Mouse (Mus musculus): ENCODE measurements around the gene Cnot3. TPM values are rescaled to one million over a fixed set of nuclear protein-coding genes. Genes with fewer than 3 reads are reported as not detected.
"Not testable (repeated sequence)": the region's sequence is repeated elsewhere in the genome, so short reads cannot be mapped to it uniquely, and the experiment has no call there.

Gene Cnot3
- polyA plus RNA-seq, 3 experiments from 2014 or later: 30.0 to 47.0 (median 45.2) TPM

DNA sequence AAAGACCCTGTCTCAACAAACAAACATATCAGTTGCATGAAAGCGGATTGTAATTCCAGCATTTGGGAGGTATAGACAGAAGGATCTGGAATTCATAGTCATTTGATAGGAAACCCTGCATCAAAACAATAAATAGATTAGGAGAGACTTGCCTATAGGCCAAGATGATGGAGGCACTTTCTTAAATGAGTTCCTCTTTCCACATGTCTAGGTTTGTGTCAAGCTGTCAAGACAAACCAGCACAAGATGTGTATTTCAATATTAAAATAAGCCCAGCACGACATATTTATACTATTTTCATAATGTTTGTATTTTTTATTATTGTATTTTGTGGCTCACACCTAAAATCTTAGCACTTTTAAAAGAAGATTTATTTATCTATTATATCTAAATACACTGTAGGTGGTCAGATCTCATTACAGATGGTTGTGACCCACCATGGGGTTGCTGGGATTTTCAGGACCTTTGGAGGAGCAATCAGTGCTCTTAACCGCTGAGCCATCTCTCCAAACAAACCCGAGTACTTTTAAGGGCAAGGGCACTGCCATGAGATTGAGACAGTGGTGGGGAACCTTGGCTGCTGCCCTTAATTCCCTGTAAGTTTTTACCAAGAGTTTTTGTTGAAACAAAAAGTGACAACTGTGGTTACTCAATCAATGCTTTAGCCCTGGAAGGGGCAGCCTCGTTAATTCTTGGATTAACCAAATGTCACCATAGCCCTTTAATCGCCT lies 58.2 kb downstream of the Cnot3 start:
- ATAC-seq: peak; percentile 42

DNA sequence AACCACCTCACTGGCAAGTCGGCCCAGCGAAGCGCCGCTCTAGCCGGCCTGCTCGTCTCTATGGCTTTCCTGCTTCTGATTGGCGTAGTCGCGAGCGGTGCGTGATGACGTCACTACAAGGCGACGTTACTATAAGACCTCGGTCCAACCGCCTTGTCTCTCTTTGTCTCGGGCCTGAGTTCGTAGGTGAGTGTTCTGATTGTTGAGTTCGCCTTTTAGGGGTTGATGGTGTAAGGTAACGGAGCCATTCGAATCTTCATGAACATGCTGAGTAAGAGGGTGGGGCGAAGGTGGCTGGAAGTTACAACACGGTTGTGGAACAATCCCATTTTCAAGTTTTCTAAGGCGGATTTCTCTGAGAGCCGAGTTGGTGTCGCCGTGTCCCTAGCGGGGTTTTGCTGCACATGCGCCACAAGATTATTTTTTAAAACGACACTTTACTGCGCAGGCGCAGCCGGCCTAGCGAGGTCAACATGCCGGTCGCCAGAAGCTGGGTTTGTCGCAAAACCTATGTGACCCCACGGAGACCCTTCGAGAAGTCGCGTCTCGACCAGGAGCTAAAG lies 58.9 kb downstream of the Cnot3 start, which contains the start of gene Rps9:
TSS of gene Rps9 (plus strand) at position 115 of the 563 bp plus-strand sequence.
- peak; percentile 90 for ATAC-seq

DNA sequence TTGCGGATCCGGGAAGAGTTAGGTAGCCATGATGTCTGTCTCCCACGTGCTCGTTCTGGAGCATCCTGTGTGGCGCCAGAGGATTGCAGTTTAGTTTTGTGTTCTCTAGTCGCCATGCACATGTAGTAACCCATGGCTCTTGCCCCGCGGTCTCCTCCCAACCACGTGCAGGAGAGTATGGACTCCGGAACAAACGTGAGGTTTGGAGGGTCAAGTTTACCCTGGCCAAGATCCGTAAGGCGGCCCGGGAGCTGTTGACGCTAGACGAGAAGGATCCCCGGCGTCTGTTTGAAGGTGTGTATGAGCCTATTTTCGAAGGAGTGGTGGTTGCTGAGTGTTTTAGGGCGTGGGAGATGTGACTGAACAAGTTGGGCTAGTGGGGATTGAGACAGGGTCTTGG lies 59.4 kb downstream of the Cnot3 start:
- peak; percentile 47 for ATAC-seq

DNA sequence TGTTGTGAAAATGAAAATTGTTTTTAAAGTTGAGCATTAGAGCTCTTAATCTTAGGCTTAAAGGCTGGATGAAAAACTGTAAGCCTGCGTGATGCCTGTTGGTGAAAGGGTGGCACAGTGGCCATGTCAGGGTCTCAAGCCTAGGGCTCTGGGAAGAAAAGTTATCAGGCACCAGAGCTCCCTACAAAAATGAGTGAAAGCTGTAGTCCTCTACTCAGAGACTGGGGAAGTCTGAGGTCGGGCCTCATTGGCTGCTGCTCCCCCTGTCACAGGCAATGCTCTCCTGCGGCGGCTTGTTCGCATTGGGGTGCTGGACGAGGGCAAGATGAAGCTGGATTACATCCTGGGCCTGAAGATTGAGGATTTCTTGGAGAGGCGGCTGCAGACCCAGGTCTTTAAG lies 60.4 kb downstream of the Cnot3 start:
- ATAC-seq: not testable (repeated sequence)

DNA sequence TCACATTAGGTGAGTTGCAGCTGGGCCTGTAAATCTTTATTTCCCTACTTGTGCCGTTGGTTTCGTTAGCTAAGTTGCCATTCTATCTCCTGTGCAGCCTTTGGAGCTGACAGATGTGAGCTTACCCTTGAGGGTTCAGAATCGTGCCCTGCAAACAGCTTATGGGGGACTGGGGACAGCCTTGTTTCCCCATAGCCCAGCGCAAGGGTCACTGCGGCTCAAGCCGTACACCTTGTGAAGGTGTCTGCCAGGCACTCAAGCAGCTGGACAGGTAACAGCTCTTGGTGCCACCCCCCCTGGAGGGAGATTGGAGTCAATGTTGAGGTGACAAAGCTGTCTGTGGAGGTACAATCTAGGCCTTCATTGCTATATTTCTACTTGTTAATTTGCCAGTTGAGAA lies 60.8 kb downstream of the Cnot3 start:
- no peak for ATAC-seq

DNA sequence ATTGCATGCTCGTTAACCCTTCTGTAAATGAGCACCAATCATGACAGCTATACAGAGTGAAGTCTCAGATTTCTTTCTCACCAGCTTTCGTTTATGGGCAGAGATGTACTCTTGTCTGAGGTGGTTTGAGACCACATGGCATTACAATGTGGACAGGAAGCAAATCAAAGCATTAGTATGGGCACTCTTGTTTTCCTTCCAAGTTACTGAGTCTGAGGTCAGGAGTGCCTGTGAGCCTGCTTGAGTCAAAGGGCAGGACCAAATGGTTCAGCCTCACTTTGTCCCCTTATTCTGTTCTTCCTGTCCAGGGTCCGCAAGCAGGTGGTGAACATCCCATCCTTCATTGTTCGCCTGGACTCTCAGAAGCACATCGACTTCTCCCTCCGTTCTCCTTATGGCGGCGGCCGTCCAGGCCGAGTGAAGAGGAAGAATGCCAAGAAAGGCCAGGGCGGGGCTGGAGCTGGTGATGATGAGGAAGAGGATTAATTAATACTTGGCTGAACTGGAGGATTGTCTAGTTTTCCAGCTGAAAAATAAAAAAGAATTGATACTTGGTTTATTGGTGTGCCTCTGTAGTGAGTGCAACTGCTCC lies 61.4 kb downstream of the Cnot3 start:
- ATAC-seq: no peak

DNA sequence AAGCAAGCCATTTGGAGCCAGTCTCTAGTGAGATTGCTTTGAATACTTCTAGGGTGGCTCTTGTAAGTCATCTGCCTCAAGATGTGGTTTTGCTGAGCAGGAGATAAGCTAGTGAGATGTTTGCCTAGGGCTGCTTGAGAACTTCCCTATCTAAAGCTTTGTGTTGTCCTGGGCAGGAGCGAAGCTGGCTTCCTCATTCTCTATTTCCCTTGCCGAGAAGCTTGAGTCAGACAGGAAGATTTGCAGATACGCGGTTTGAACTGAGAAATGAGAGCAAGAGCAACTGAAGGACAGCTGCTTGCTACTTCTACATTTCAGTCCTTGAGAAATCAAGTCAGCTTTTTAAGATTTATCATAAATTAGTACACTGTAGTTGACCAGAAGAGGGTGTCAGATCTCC lies 62.0 kb downstream of the Cnot3 start:
- ATAC-seq: no peak

DNA sequence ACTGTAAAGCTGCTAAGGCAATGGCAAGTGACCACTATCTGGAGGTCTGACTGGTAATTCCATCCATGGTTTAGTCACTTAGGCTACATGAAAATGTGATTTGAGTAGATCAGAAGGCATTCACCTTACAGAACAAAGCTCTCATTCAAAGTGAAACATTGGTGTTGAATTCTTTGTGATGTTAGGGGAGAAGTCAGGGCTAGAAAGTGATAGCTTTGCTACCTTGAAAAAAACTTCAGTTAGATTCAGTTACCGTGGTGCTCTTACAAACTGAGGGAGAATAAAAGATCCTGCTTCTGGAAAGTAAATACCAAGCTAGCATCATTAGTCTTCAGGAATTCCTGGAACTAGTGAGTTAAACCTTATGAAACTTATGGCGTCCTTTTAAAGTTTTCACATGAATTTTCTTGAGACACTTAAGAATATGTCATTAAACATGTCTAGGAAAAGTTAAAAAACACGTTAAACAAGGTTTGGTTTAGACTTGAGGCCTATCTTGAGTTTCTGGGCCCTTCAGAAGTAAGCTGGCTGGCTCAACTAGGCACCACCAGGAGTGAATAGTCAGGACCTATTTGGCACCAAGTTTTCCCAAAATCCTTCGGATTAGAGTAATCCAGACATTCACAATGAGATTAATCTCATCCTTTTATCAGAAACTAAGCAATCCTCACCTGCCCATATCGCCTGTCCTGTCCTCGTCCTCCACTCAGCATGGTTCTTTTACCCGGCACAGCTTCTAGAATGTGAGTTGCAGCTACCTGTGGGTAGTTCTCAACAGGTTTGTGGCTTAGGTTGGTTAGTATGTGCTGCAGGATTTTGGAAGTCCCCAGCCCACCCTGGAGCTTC lies 62.7 kb downstream of the Cnot3 start:
- ATAC-seq: no peak

DNA sequence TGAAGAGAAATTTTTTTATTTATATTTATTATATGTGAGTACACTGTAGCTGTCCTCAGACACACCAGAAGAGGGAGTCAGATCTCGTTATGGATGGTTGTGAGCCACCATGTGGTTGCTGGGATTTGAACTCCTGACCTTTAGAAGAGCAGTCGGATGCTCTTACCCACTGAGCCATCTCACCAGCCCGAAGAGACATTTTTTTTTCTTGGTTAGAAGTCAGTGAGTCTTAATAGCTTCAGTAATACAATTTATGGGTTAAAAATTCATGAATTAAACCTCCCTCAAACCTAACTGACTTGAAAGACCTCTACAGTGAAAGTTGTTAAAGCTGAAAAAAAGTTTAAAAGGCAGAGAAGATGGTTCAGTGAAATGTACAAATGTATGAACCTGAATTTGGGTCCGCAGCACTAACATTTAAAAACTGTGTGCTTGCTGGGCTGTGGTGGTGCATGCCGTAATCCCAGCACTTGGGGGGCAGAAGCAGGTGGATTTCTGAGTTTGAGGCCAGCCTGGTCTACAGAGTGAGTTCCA lies 63.4 kb downstream of the Cnot3 start:
- ATAC-seq: not testable (repeated sequence)

DNA sequence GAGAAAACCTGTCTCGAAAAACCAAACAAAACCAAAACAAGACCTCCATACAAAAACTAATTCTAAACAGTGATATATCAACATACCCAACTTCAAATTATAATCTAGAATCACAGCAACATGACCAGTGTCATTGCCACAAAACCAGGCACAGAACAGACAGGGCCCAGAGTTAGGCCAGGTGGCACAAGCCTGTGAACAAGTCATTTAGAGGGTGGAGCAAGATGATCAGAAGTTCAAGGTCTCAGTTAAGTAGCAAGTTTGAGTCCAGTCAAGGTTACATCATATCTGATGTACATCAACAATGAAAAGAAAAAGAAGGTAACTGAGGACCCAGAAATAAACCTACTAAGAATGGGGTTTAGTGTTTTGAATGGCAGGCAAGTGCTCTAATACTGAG lies 63.9 kb downstream of the Cnot3 start:
- ATAC-seq: no peak

Other genes with a start within 250 kb of the Cnot3 start
- not detected for gene Cacng6, start 221.1 kb upstream of the Cnot3 start, polyA plus RNA-seq (2017; shearing (Covaris generic))
- not detected for gene Tarm1, start 142.6 kb upstream of the Cnot3 start, polyA plus RNA-seq (2017; shearing (Covaris generic))
- gene Oscar, start 29.1 kb upstream of the Cnot3 start, polyA plus RNA-seq (2017; shearing (Covaris generic)): not detected
- gene Ndufa3, start 27.9 kb upstream of the Cnot3 start, polyA plus RNA-seq (2017; shearing (Covaris generic)): 100 to 1,000 TPM; 608 to 774 (median 726) TPM
- gene Tfpt, start 15.3 kb upstream of the Cnot3 start, polyA plus RNA-seq (2017; shearing (Covaris generic)): 10 to 100 TPM; 11.9 to 17.0 (median 15.0) TPM
- 100 to 1,000 TPM in 1 of 3 experiments, 10 to 100 TPM in 2; 82.2 to 102 (median 91.2) TPM for gene Prpf31, start 15.3 kb upstream of the Cnot3 start, polyA plus RNA-seq (2017; shearing (Covaris generic))
- gene Leng1, start 20.6 kb downstream of the Cnot3 start, polyA plus RNA-seq (2017; shearing (Covaris generic)): 1 to 10 TPM; 4.8 to 6.9 (median 6.0) TPM
- 10 to 100 TPM in 1 of 3 experiments, 1 to 10 TPM in 2; 5.5 to 14.4 (median 8.9) TPM for gene Tmc4, start 32.3 kb downstream of the Cnot3 start, polyA plus RNA-seq (2017; shearing (Covaris generic))
- gene Tsen34, start 47.6 kb downstream of the Cnot3 start, polyA plus RNA-seq (2017; shearing (Covaris generic)): 1 to 10 TPM; 7.0 to 9.4 (median 9.1) TPM
- gene Mboat7, start 48.3 kb downstream of the Cnot3 start, polyA plus RNA-seq (2017; shearing (Covaris generic)): 10 to 100 TPM; 19.1 to 30.5 (median 20.5) TPM
- gene Rps9, start 58.7 kb downstream of the Cnot3 start, polyA plus RNA-seq (2017; shearing (Covaris generic)): 1,000 to 10,000 TPM; 2,959 to 5,702 (median 4,871) TPM
- gene Pirb, start 75.1 kb downstream of the Cnot3 start, polyA plus RNA-seq (2017; shearing (Covaris generic)): 1 to 10 TPM in 1 of 3 experiments, under 1 TPM in 2; 0.15 to 2.4 (median 0.33) TPM
- gene Gm15448, start 180.4 kb downstream of the Cnot3 start, polyA plus RNA-seq (2017; shearing (Covaris generic)): not detected
- under 1 TPM in 1 of 3 experiments, not detected in 2; 0.62 TPM for gene Pira2, start 199.8 kb downstream of the Cnot3 start, polyA plus RNA-seq (2017; shearing (Covaris generic))

Measured in inflammation-experienced regulatory T-cells, adult 6 months (primary cell).